Mouse (Mus musculus) thymus, postnatal 25 days (tissue): Measurements from ENCODE around the gene Fam20b.

Source experiments
- DNase-seq: peaks from one replicate; pipeline ENCODE4 v3.0.0; 2022

Gene Fam20b

GRCm38 (mm10) chr1:156727234-156728108, 8.6 kb upstream of the Fam20b start:
- no peak for DNase-seq

- no peak for DNase-seq
Observed at GRCm38 (mm10) chr1:156722089-156722488, 3.2 kb upstream of the Fam20b start.

- no peak for DNase-seq
Observed at GRCm38 (mm10) chr1:156720046-156720445, 1.2 kb upstream of the Fam20b start.

- DNase-seq: no peak
Observed at GRCm38 (mm10) chr1:156718286-156718949, 468 bp downstream of the Fam20b start.

GRCm38 (mm10) chr1:156717751-156718285, 1.1 kb downstream of the Fam20b start:
- no peak for DNase-seq

GRCm38 (mm10) chr1:156716681-156717080, 2.2 kb downstream of the Fam20b start:
- no peak for DNase-seq

GRCm38 (mm10) chr1:156710472-156711098, 8.3 kb downstream of the Fam20b start:
- peak; percentile 30 for DNase-seq

- DNase-seq: no peak
Observed at GRCm38 (mm10) chr1:156708672-156709071, 10.2 kb downstream of the Fam20b start.

- no peak for DNase-seq
Observed at GRCm38 (mm10) chr1:156705696-156706285, 13.1 kb downstream of the Fam20b start.

GRCm38 (mm10) chr1:156703444-156703843, 15.4 kb downstream of the Fam20b start:
- DNase-seq: no peak

- no peak for DNase-seq
Observed at GRCm38 (mm10) chr1:156702151-156702550, 16.7 kb downstream of the Fam20b start.

GRCm38 (mm10) chr1:156686025-156686661, 32.7 kb downstream of the Fam20b start:
- DNase-seq: no peak

GRCm38 (mm10) chr1:156679599-156679998, 39.3 kb downstream of the Fam20b start:
- no peak for DNase-seq

GRCm38 (mm10) chr1:156677230-156677629, 41.7 kb downstream of the Fam20b start:
- no peak for DNase-seq

- DNase-seq: no peak
Observed at GRCm38 (mm10) chr1:156676596-156676995, 42.3 kb downstream of the Fam20b start.

GRCm38 (mm10) chr1:156676171-156676570, 42.7 kb downstream of the Fam20b start:
- DNase-seq: peak; percentile 56

GRCm38 (mm10) chr1:156674195-156675000, 44.5 kb downstream of the Fam20b start, which contains the start of gene Tor3a:
TSS of gene Tor3a (minus strand) at chr1:156674356.
- peak; percentile 65 for DNase-seq

GRCm38 (mm10) chr1:156673476-156674194, 45.3 kb downstream of the Fam20b start:
- DNase-seq: peak; percentile 55

- DNase-seq: peak; percentile 54
Observed at GRCm38 (mm10) chr1:156672720-156673475, 46.0 kb downstream of the Fam20b start.

- no peak for DNase-seq
Observed at GRCm38 (mm10) chr1:156671921-156672320, 47.0 kb downstream of the Fam20b start.
